Mouse (Mus musculus) right cerebral cortex, postnatal 14 days (tissue): ENCODE results near the gene Gpr27.

ENCODE experiments used
- DNase-seq: peaks from one replicate; pipeline ENCODE4 v3.0.0; 2022

Gpr27 gene

GRCm38 (mm10) chr6:99678108-99678507 is 14.4 kb upstream of the Gpr27 start:
- DNase-seq = no peak

- no peak for DNase-seq
Observed at GRCm38 (mm10) chr6:99683974-99684373, 8.5 kb upstream of the Gpr27 start.

- DNase-seq = no peak
Observed at GRCm38 (mm10) chr6:99684899-99685298, 7.6 kb upstream of the Gpr27 start.

- no peak for DNase-seq
Observed at GRCm38 (mm10) chr6:99688513-99688912, 4.0 kb upstream of the Gpr27 start.

- no peak for DNase-seq
Observed at GRCm38 (mm10) chr6:99691666-99692205, 743 bp upstream of the Gpr27 start.

GRCm38 (mm10) chr6:99692916-99693841 is 700 bp downstream of the Gpr27 start:
- DNase-seq = peak; percentile 23

GRCm38 (mm10) chr6:99700484-99700883 is 8.0 kb downstream of the Gpr27 start:
- DNase-seq = no peak

- no peak for DNase-seq
Observed at GRCm38 (mm10) chr6:99711576-99712101, 19.2 kb downstream of the Gpr27 start.

GRCm38 (mm10) chr6:99713256-99713655 is 20.8 kb downstream of the Gpr27 start:
- no peak for DNase-seq

GRCm38 (mm10) chr6:99715191-99715590 is 22.7 kb downstream of the Gpr27 start:
- no peak for DNase-seq

- DNase-seq = no peak
Observed at GRCm38 (mm10) chr6:99715913-99716312, 23.4 kb downstream of the Gpr27 start.

GRCm38 (mm10) chr6:99721032-99721431 is 28.6 kb downstream of the Gpr27 start:
- no peak for DNase-seq

- no peak for DNase-seq
Observed at GRCm38 (mm10) chr6:99722390-99722789, 29.9 kb downstream of the Gpr27 start.

- no peak for DNase-seq
Observed at GRCm38 (mm10) chr6:99725971-99726561, 33.6 kb downstream of the Gpr27 start, which contains the start of gene Prok2. Gene Prok2, minus strand, starts transcription at chr6:99726392.

GRCm38 (mm10) chr6:99726576-99727303 is 34.3 kb downstream of the Gpr27 start:
- DNase-seq = no peak

- no peak for DNase-seq
Observed at GRCm38 (mm10) chr6:99729853-99730252, 37.4 kb downstream of the Gpr27 start.

GRCm38 (mm10) chr6:99731926-99732325 is 39.4 kb downstream of the Gpr27 start:
- no peak for DNase-seq

- no peak for DNase-seq
Observed at GRCm38 (mm10) chr6:99732673-99733072, 40.2 kb downstream of the Gpr27 start.

- DNase-seq = no peak
Observed at GRCm38 (mm10) chr6:99734666-99735065, 42.2 kb downstream of the Gpr27 start.

GRCm38 (mm10) chr6:99742866-99743265 is 50.4 kb downstream of the Gpr27 start:
- DNase-seq = no peak
